Mouse (Mus musculus) heart, adult 11 months (tissue): ENCODE measurements around the gene Zfp52.

Source experiments
- DNase-seq: peaks from one replicate; pipeline ENCODE4 v3.0.0; 2022

Gene Zfp52

GRCm38 (mm10) chr17:21535096-21536001 is at the start of gene Zfp52:
Gene Zfp52, plus strand, starts transcription at chr17:21535539.
- DNase-seq = peak; percentile 97

- DNase-seq = peak; percentile 99
These were observed 46.4 kb upstream of the Zfp52 start, which contains the start of gene Zfp53 for GRCm38 (mm10) chr17:21488760-21489499. Gene Zfp53, plus strand, starts transcription at chr17:21488998.

DNA sequence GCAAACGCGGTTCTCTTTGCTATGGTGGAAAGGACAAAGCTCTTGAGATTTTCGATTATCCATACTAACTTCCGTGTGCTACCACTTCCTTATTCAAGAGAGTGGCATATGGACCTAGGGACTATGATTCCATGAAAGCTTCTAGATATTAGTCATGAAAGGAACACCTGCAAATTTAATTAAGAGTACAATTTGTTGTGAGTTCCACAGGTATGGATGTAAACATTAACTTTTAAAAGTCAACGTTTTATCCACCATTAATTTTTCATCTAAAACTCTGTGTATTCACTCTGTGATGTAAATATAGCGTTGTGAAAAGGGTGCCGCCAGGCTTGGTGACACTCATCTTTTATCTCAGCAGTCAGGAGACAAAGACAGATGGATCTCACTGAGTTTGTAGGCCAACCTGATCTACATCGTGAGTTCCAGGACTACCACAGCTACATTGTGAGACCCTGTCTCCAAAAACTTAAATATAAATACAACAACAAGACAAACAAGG is 45.8 kb upstream of the Zfp52 start:
- no peak for DNase-seq

DNA sequence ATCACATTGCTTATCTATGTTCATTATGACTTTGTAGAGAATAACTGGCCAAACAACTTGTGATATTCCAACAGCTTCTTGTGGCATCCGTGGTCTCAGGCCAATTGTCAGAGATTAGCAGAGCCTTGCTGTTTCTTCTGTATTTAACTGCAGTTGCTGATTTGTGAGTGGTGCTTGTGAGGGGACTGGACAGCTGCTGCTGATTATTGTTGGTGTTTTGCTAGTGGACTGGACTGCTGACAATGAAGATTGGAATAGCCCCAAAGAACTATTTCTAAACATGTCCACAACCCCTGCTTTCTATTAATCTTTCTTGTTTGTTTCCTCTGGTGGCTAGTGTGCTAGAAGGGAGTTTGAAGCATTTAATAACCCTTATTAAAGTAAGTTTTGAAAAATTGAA is 34.0 kb upstream of the Zfp52 start:
- no peak for DNase-seq

DNA sequence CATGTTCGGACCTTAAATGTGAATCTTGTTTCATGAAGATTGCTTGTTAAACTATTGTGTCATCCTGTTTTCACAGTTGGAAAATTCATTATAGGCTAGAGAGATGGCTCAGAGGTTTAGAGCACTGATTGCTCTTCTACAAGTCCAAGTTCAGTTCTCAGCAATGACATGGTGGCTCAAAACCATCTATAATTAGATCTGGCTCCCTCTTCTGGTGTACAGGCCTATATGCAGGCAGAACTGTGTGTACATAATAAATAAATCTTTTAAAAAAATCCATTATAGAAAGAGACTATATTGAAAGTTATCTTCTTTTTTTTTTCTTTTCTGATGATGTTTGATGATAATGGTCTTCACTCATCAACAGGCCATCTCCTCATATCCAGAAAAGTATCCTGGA is 30.8 kb upstream of the Zfp52 start:
- no peak for DNase-seq

GRCm38 (mm10) chr17:21506258-21506657 is 29.1 kb upstream of the Zfp52 start:
- DNase-seq = no peak

GRCm38 (mm10) chr17:21509756-21510155 is 25.6 kb upstream of the Zfp52 start:
- no peak for DNase-seq

GRCm38 (mm10) chr17:21515403-21516105 is 19.8 kb upstream of the Zfp52 start:
- peak; percentile 94 for DNase-seq

GRCm38 (mm10) chr17:21516201-21517129 is 18.9 kb upstream of the Zfp52 start:
- DNase-seq = peak; percentile 98

GRCm38 (mm10) chr17:21517130-21517671 is 18.1 kb upstream of the Zfp52 start:
- DNase-seq = no peak

DNA sequence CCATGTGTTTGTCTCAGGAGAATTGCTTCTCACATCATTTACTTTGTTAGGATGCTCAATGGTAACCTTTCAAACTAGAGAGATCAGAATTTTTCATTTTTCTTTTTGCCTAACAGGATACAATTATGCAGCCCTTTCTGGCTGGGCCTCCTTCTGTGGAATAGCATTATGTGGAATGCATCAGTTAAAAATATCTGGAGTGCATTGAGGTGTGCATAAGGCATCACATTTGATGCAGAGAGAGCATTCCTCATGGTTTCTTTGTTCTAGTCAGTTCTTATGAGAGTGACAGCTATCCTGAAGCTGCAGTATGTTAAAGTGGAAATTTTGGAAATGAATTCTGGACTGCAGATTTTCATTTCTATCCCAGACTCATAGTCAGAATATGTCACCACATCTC is 9.1 kb upstream of the Zfp52 start:
- no peak for DNase-seq

GRCm38 (mm10) chr17:21530645-21531330 is 4.6 kb upstream of the Zfp52 start:
- peak; percentile 90 for DNase-seq

DNA sequence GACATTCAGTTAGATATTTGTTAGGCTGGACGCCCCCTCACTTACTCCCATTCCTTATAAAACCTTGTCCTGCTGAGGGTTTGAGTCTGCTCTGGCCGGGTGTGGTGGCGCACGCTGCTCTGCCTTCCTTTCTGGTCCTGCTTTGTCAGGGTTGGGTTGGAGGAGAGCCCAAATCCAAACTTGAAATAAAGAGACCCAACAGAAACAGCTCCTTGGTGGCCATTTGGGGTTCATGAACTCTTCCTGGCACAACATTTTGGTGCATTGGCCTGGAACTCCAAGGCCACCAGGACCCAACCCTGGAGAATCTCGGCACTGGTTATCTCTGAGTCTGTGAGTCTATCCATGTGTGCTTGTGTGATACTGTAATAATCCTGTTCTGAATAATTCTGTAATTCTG is 3.7 kb upstream of the Zfp52 start:
- DNase-seq = peak; percentile 96

DNA sequence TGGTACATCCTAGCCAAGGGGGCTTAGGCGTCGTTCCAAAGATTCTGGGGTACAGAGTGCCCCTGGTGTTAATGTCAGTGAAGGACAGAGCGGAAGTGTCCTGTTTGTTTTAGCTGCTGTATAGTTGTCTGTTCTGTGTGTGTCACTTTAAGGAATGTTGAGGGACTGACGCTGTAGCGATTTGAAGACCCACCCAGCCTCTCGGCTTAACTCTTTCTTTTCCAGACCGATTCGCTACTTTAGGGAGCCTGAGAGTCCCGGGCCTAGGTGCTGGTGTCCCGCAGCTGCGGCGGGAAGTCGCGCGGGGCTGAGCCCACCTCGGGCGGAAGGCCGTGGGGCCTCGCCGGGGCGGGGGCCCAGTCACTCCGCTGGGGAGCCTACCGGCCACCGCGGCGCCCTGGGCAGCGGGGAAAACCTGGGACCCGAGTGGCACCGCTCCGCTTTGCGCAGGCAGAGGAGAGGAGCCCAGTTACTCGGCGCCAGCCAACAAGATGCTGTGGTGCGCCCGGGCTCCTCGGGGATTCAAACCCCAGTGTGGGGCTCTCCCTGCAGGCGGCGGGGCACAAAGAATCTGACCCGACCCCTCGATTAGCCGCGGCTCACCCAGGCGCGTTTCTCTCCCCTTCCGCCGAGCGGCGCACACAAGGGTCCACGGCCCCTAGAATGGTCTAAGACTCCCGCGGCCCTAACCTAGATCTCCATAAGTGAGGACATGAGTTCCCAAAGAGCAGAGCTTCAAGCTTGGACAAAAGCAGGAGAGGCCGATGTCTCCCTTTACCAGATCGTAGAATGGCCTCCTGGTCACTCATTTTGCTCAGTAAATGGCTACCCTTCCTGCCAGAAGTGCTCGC is 3.0 kb upstream of the Zfp52 start:
- peak; percentile 98 for DNase-seq

DNA sequence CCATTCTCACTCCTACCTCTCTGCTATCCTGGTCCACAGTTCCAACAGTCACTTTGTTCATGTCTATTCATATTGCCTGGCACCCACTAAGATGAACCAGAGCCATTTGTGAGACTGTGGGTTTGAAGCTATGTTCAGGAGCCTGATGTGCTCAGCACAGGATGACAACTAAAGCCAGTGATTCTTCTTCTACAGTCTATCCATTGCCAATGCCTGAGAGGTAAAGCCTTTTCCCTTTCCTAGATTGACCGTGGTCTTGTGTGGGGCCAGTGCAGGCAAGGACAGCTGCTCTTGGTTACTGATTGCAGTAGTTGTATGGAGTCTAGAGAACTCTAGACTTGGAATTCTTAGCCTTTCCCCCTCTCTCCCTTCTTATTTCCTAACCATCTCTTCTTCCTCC is 1.4 kb upstream of the Zfp52 start:
- peak; percentile 86 for DNase-seq

GRCm38 (mm10) chr17:21534460-21535095 is 761 bp upstream of the Zfp52 start:
- DNase-seq = peak; percentile 94

DNA sequence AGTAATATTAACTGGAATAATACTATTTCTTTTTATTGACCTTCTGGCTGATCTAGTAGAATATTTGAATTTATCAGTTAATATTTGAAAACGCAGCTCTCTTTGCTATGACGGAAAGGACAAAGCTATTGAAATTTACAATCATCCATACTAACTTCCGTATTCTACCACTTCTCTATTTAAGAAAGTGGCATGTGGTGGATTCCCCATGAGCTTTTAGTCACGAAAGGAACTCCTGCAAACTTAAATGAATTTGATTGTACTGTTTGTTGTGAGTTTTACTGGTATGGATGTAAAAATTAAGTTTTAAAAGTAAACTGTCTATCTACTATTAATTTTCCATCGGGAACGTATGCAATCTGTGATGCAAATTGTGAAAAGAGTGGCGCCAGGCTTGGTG is 757 bp downstream of the Zfp52 start:
- DNase-seq = no peak

DNA sequence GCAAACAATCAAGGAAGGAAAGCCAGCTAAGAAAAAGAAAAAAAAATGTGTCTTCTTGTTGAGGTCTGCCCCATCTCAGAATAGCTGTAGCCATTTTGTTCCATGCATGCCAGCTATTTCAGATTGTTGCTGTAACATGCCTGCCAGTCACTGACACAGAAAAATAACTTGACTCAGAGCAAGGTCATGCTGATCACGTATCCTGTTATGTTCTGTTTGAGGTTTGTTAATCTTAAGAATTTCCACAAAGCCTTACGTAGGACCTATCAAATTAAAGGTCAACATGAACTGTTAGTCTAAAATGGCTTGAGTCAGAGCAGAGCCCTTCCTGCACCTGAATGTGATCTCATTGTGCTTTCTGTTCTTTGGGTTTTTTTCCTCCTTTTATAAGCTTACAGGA is 1.3 kb downstream of the Zfp52 start:
- peak; percentile 88 for DNase-seq

GRCm38 (mm10) chr17:21557831-21558230 is 22.5 kb downstream of the Zfp52 start:
- DNase-seq = no peak

GRCm38 (mm10) chr17:21566220-21566619 is 30.9 kb downstream of the Zfp52 start:
- peak; percentile 94 for DNase-seq
